Mouse (Mus musculus) erythroid progenitor cell, adult 5-6 weeks (primary cell): ENCODE data around the gene Gm13119. TPM values are rescaled to one million over a fixed set of nuclear protein-coding genes. Genes with fewer than 3 reads are reported as not detected.
"Not testable (repeated sequence)": the region's sequence is repeated elsewhere in the genome, so short reads cannot be mapped to it uniquely, and the experiment has no call there.

ENCODE experiments used
- ATAC-seq: replicated peaks from 2 replicates; pipeline ENCODE4 v1.8.0; 2016; ENCODE audit warnings: moderate number of reproducible peaks, mild to moderate bottlenecking, moderate TSS enrichment, inconsistent platforms; ENCODE audit not compliant: poor library complexity, low FRiP score, severe bottlenecking
- total RNA-seq, 2 experiments: library from RNA; stranded (forward) in 1 of 2; stranded (reverse) in 1 of 2; fragments of 150-400 nt in 1 of 2; fragments of 186-747, 209-891 nt in 1 of 2; gene quantifications; 2 replicates each; pipeline versions ENCODE4 v1.2.3 to v1.2.4; 2015 to 2017; ENCODE audit warnings: low replicate concordance in 2 of 2

Gene Gm13119
- total RNA-seq (2015; ENCODE audit: low replicate concordance) (not detected in 2 replicates), total RNA-seq (2017; ENCODE audit: low replicate concordance) (not detected in 2 replicates)

- not testable (repeated sequence) for ATAC-seq
Observed at GRCm38 (mm10) chr4:144357642-144358041, at the start of gene Gm13119. Gene Gm13119, plus strand, starts transcription at chr4:144357942.

GRCm38 (mm10) chr4:144312666-144313460, 44.9 kb upstream of the Gm13119 start:
- not testable (repeated sequence) for ATAC-seq

- ATAC-seq: not testable (repeated sequence)
Observed at GRCm38 (mm10) chr4:144329949-144330348, 27.8 kb upstream of the Gm13119 start, which contains the start of gene Gm13128. Gene Gm13128, plus strand, starts transcription at chr4:144330249.

GRCm38 (mm10) chr4:144335856-144336255, 21.9 kb upstream of the Gm13119 start:
- ATAC-seq: not testable (repeated sequence)

- no peak for ATAC-seq
Observed at GRCm38 (mm10) chr4:144377911-144378310, 20.2 kb downstream of the Gm13119 start, which contains the start of gene Pramef20. Gene Pramef20, minus strand, starts transcription at chr4:144377933.

- ATAC-seq: no peak
Observed at GRCm38 (mm10) chr4:144396316-144396715, 38.6 kb downstream of the Gm13119 start.

GRCm38 (mm10) chr4:144402712-144403111, 45.0 kb downstream of the Gm13119 start:
- ATAC-seq: no peak

- ATAC-seq: no peak
Observed at GRCm38 (mm10) chr4:144404456-144405086, 46.8 kb downstream of the Gm13119 start.

GRCm38 (mm10) chr4:144406261-144406660, 48.5 kb downstream of the Gm13119 start:
- ATAC-seq: no peak

GRCm38 (mm10) chr4:144408290-144408689, 50.5 kb downstream of the Gm13119 start, which contains the start of gene Pramef12:
Gene Pramef12, minus strand, starts transcription at chr4:144408464.
- ATAC-seq: no peak

Other genes starting within 250 kb of the Gm13119 start
- gene Oog3, start 195.3 kb upstream of the Gm13119 start, total RNA-seq (2015; ENCODE audit: low replicate concordance): not detected in 2 replicates
- gene Oog3, start 195.3 kb upstream of the Gm13119 start, total RNA-seq (2017; ENCODE audit: low replicate concordance): not detected in 2 replicates
- gene Oog2, start 167.2 kb upstream of the Gm13119 start, total RNA-seq (2015; ENCODE audit: low replicate concordance): not detected in 2 replicates
- not detected in 2 replicates for gene Oog2, start 167.2 kb upstream of the Gm13119 start, total RNA-seq (2017; ENCODE audit: low replicate concordance)
- gene C87977, start 144.6 kb upstream of the Gm13119 start, total RNA-seq (2015; ENCODE audit: low replicate concordance): not detected in 2 replicates
- gene C87977, start 144.6 kb upstream of the Gm13119 start, total RNA-seq (2017; ENCODE audit: low replicate concordance): not detected in 2 replicates
- gene Pramel5, start 77.5 kb upstream of the Gm13119 start, total RNA-seq (2015; ENCODE audit: low replicate concordance): not detected in 2 replicates
- gene Pramel5, start 77.5 kb upstream of the Gm13119 start, total RNA-seq (2017; ENCODE audit: low replicate concordance): not detected in 2 replicates
- not detected in 2 replicates for gene Gm13128, start 27.7 kb upstream of the Gm13119 start, total RNA-seq (2015; ENCODE audit: low replicate concordance)
- not detected in 2 replicates for gene Gm13128, start 27.7 kb upstream of the Gm13119 start, total RNA-seq (2017; ENCODE audit: low replicate concordance)
- not detected in 2 replicates for gene Pramef20, start 20.0 kb downstream of the Gm13119 start, total RNA-seq (2015; ENCODE audit: low replicate concordance)
- not detected in 2 replicates for gene Pramef20, start 20.0 kb downstream of the Gm13119 start, total RNA-seq (2017; ENCODE audit: low replicate concordance)
- gene Pramef12, start 50.5 kb downstream of the Gm13119 start, total RNA-seq (2015; ENCODE audit: low replicate concordance): not detected in 2 replicates
- not detected in 2 replicates for gene Pramef12, start 50.5 kb downstream of the Gm13119 start, total RNA-seq (2017; ENCODE audit: low replicate concordance)
- not detected in 2 replicates for gene 1700012P22Rik, start 80.8 kb downstream of the Gm13119 start, total RNA-seq (2015; ENCODE audit: low replicate concordance)
- gene 1700012P22Rik, start 80.8 kb downstream of the Gm13119 start, total RNA-seq (2017; ENCODE audit: low replicate concordance): not detected in 2 replicates
- gene Gm9944, start 95.4 kb downstream of the Gm13119 start, total RNA-seq (2015; ENCODE audit: low replicate concordance): not detected in 2 replicates
- gene Gm9944, start 95.4 kb downstream of the Gm13119 start, total RNA-seq (2017; ENCODE audit: low replicate concordance): not detected in 2 replicates
- not detected in 2 replicates for gene Aadacl3, start 105.8 kb downstream of the Gm13119 start, total RNA-seq (2015; ENCODE audit: low replicate concordance)
- not detected in 2 replicates for gene Aadacl3, start 105.8 kb downstream of the Gm13119 start, total RNA-seq (2017; ENCODE audit: low replicate concordance)
- not detected in 2 replicates for gene 9430007A20Rik, start 161.9 kb downstream of the Gm13119 start, total RNA-seq (2015; ENCODE audit: low replicate concordance)
- not detected in 2 replicates for gene 9430007A20Rik, start 161.9 kb downstream of the Gm13119 start, total RNA-seq (2017; ENCODE audit: low replicate concordance)
- not detected in 2 replicates for gene Gm13124, start 207.2 kb downstream of the Gm13119 start, total RNA-seq (2015; ENCODE audit: low replicate concordance)
- gene Gm13124, start 207.2 kb downstream of the Gm13119 start, total RNA-seq (2017; ENCODE audit: low replicate concordance): not detected in 2 replicates